Mouse (Mus musculus) ovary, postnatal 10 days (tissue): ENCODE measurements at regions not wholly inside any gene's neighbourhood (a gene's known extent, or its start where the extent isn't known, plus 50 kb on each side); places are given as distances from the start of the nearest gene placed in this dataset.
A peak's percentile ranks its signal among the peaks of the same experiment; 100 is the strongest.
"Not testable (repeated sequence)": the region's sequence is repeated elsewhere in the genome, so short reads cannot be mapped to it uniquely, and the experiment has no call there.

Experiments used
- DNase-seq: peaks from one replicate; pipeline ENCODE4 v3.0.0; 2022; ENCODE audit warnings: low spot score

DNA sequence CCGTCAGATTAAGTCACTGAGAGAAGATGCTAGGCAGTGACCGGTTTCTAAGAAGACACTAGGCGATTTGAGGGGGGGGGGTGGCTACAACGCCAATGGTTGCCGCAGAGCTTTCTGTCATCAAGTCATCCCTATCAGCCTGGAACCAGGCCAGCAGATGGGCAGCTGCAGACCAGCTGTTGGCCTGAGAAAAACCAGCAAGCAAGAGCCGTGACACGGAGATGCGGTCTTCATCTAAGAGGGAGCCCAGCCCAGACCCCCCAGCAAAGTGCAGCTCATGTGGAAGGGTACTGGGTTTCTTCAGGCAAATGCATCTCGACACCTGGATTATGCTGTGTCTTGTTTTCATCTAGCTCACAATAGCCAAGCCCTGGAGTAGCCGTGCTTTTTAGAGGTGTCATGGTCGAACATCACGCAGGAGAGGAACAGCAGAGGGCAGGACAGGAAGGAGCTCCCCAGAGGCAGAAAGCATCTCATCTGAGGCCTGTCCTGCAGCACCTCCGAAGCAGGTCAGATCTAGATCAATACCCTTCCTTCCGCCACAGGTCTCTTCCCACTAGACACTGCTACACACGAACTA, 76.3 kb downstream of the Cpn2 start:
- no peak for DNase-seq

DNA sequence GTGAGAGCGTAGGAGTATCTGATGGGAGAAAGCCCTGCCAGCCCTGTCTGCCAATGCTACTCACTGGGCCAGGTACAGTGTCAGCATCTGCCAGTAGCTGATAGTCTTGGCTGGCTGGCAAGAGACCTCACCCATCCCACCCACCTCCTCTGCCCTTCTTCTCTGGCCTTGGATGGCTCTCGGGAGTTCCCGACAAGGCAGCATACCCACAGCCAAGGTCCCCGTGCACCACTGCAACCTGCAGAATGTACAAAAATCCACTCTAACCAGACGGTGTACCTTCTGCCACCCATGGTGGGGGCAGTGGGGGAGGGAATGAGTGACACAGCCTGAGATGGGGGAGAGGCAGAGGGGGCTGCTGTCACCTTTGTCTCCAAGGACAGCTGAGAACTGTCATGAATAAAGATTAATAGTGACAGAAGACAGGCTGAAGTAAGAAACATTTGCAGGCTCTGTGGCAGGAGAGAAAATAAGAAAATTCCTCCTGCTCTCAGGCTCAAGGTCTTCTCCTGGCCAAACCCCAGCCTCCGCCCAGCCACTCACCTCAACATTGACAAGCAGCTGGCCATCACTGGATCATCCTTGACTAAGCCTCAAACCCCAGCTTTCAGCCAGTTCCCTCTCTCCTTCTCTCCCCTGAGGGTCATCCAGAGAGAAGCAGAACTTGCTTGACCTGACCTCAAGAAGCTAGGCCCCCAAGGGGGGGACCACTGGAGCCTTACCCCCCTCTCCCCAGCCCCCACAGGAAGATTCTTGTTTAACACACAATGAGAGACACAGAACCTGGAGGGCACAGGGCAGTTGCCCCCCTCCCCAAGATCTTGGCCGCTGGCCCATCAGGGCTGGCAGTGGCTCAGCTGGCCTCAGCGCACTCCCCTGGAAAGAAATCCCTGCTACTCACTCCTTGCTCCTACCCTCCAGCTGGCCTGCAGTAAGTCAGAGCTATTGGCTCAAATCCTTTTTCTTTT, 73.7 kb downstream of the Cpn2 start:
- DNase-seq, result peak; percentile 75

DNA sequence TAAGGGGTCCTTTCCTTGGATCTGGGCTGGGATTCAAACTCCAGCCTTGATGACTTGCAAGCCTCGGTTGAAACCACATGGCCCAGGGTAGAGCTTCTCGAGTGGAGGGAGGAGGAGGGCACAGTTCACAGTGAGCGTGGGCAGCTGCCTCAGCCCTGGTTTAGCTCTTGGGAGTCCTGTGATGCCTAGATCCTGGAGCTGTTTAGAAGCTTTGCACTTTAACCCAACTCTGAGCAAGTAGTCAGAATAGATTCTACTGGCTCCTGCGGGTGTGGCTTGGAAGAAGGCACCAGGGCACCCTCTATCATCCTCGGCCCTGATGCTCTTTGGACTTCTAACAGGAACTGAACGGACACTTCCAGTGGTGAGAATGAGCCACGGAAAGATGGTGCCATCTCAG, 72.5 kb downstream of the Cpn2 start:
- DNase-seq, result no peak

DNA sequence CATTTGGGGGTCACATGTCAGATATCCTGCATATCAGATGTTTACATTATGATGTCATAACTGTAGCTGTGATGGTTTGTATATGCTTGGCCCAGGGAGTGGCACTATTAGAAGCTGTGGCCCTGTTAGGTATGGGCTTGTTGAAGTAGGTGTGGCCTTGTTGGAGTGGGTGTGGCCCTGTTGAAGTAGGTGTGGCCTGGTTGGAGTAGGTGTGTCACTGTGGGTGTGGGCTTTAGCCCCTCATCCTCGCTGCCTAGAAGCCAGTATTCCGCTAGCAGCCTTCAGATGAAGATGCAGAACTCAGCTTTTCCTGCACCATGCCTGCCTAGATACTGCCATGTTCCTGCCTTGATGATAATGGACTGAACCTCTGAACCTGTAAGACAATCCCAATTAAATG, 71.4 kb downstream of the Cpn2 start:
- not testable (repeated sequence) for DNase-seq

DNA sequence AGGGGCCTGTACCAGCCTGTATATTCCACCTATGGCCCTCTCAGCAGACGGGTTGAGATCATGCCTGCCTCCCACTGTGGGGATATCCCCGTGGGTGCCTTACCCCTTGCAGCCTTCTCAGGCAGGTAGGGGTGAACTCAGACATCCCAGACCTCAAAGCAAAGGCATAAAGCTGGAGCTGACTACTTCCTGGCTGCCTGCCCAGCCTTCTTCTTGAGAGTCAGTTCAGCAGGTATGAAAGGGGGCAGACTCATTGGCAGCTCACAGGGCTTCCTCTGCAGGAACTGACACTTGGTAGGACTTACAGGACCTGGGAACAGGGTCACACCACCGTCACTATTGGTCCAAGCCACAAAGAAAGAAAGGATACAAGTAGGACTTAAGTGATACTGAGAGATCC, 69.9 kb downstream of the Cpn2 start:
- DNase-seq, result no peak

DNA sequence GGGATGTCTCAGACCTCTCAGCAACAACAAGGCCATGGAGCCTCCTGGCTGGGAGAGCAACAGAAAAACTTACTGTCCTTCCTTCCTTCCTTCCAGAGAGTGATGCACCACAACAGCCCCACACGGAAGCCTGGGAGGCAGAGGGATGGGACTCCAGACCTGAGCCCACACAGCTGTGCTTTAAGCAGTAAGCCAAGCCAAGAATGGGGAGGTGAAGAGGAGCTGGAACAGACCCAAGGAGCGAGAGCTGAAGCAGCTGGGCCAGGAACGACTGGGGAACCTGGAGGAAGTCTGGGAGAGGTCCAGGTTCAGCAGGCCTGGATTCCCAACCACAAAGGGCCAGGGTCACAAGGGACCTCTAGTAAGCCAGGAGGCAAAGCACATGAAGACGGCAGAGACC, 67.5 kb downstream of the Cpn2 start:
- no peak for DNase-seq

DNA sequence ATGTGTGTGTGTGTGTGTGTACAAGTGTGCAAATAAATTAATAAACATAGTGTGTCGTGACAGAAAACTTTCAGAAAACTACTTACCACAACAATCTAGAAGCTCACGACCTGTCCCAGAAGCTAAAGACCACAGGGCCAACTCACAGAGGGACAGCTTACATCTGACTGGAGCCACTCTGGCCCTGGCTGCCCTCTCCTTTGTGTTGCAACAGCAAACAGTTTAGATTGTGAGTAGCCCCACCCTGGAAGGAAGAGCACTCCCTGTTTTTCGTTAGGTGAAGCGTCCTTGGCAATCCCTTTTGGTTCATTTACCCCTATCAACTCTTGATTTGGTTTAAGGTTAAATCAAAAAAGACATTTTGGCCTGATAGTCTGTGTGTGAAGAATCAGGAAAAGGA, 63.2 kb downstream of the Cpn2 start:
- no peak for DNase-seq

DNA sequence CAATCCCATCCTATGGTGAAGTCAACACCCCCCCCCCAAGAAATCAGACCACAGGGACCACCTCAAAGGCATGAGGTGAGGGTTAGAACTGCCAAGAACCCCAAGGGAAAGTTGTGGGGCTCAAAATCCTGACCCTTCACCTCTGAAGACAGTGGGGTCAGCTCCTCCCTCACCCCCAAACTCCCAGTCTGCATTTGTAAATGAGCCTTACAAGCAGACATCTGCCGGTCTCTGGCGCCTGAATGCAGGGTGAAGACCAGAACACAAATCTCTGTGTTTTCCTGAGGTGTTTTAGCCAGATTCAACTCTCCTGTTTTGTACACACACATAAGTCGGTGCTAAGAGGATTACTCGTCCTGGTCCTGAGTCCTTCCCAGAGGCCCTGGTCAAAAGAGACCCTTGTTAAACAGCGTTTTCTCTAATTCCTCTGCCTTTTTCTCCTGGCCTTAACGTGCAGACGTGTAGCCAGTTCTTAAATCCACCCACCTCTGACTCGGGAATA, 61.9 kb downstream of the Cpn2 start:
- no peak for DNase-seq

DNA sequence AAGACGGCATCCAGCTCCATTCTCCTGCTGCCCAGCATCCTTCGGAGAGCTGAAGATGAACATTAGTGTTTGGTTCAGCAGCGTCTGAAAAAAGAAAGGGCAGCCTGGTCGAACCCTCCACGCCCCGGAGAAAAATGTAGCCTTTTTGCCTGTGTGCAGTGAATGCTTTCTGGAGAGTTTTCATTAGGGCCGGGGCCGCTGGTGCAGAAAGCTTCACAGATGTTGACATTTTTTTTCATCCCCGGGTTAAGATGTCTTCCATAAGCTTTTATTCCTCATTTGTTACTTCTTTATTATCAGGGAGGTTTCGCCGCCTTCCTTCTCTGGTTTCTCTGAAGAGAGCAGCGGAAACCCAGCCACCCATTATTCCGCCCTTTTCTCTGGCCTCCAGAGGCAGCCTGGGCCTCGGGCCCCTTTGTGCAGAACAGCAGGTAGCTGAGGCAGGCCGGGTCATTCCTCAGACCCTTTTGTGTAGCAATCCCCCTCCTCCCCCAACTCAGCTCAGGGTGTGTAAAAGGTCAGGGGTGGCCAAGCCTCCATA, 61.4 kb downstream of the Cpn2 start:
- no peak for DNase-seq
